Mouse (Mus musculus): Measurements from ENCODE around the gene Bicdl1. TPM values are rescaled to one million over a fixed set of nuclear protein-coding genes. Genes with fewer than 3 reads are reported as not detected.

Bicdl1 gene
- polyA plus RNA-seq, 1 experiment from 2014 or later, result 12.3 TPM

DNA sequence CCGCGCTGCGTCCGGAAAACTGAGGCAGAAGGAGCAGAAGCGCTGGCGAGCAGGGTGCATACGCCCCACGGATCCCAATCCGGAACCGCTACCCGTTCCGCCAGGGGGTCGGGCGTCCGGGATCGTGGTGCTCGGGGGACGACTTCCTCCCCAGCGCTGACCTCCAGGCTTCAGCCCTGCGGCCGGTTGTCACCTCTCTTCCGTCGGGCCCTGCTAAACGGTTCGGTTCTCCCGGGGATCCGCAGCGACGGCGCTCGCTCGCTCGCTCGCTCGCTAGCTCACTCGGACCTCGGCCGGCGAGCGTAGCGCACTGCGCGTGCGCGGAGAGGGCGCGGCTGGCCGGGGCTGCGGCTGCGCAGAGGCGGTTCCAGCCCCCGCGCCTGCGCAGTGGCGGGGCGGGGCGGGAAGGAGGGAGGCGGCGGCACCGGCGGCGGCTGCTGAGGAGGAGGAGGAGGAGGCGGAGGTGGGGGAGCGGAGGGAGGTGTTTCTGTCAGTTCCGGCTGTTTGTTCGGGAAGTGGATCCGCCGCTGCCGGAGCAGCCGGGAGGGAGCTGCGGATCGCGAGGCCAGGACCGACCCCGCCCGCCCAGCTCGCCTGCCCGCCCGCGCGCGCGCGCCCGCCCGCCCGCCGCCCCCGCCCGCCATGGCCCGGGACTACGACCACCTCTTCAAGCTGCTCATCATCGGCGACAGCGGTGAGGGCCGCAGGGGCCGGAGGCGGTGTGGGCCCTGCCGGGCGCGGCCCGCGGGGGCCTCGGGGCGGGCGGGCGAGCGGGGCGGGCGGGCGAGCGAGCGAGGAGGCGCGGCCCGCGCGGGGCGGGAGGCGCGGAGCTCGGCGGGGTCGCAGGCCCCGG, 99.7 kb downstream of the Bicdl1 start, which contains the start of gene Rab35:
Gene Rab35, plus strand, starts transcription at position 404 of the 853 bp plus-strand sequence.
- H3K9me3 ChIP-seq (replicated peaks; ENCODE audit: low read length), result no peaks in the 10 kb centered on the region
- peak within 1 kb of the TSS; percentile 90 for H3K4me2 ChIP-seq (ENCODE audit: low read length)
- peak within 1 kb of the TSS; percentile 87 for H3K4me3 ChIP-seq (replicated peaks; ENCODE audit: low read depth, low read length)
- H3K9ac ChIP-seq (ENCODE audit: low read depth, low read length), result peak within 1 kb of the TSS; percentile 89
- H3K27ac ChIP-seq, result peak within 1 kb of the TSS; percentile 88
- ATAC-seq (replicated peaks; ENCODE audit: low FRiP score, low read depth), result peak; percentile 83
- peaks cover 15% of the 10 kb centered on the region for H3K4me1 ChIP-seq (replicated peaks; ENCODE audit: insufficient read depth, low read length)
- DNase-seq (ENCODE audit: low spot score), result peak; percentile 97
- no peak for TF ChIP-seq CTCF (IDR thresholded peaks at IDR 0.05; ENCODE audit: low read depth)
- under 1% methylated on average over 56 of the region's 125 CpGs for WGBS
- no peaks in the 10 kb centered on the region for H3K36me3 ChIP-seq (ENCODE audit: insufficient read depth, low read length)
- no peaks in the 10 kb centered on the region for H3K27me3 ChIP-seq (ENCODE audit: insufficient read depth, low read length)

DNA sequence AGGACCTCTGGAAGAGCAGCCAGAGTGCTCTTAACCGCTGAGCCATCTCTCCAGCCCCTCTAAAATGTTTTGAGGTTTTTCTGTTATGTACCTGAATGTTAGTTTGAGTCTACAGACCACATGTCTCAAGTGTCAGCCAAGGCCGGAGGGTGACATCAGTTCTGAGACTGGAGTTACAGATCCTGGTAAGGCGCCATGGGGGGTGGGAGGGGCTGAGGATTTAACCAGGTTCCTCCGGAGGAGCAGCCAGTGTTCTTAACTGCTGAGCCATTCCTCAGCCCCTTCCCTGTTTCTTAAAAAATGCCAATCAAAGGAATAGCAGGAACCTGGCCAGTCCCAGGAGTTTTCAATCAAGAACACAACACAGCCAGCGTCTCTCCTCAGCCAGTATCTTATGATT, 101.1 kb downstream of the Bicdl1 start:
- no peak overlapping the region for H3K27ac ChIP-seq
- WGBS, result 46% methylated on average over 5 of the region's 5 CpGs
- no peaks in the 10 kb centered on the region for H3K27me3 ChIP-seq (ENCODE audit: insufficient read depth, low read length)
- no peak overlapping the region for H3K4me2 ChIP-seq (ENCODE audit: low read length)
- peaks cover 15% of the 10 kb centered on the region for H3K4me1 ChIP-seq (replicated peaks; ENCODE audit: insufficient read depth, low read length)
- TF ChIP-seq CTCF (IDR thresholded peaks at IDR 0.05; ENCODE audit: low read depth), result no peak
- no peak for ATAC-seq (replicated peaks; ENCODE audit: low FRiP score, low read depth)
- H3K9ac ChIP-seq (ENCODE audit: low read depth, low read length), result no peak overlapping the region
- no peaks in the 10 kb centered on the region for H3K36me3 ChIP-seq (ENCODE audit: insufficient read depth, low read length)
- H3K9me3 ChIP-seq (replicated peaks; ENCODE audit: low read length), result no peaks in the 10 kb centered on the region
- H3K4me3 ChIP-seq (replicated peaks; ENCODE audit: low read depth, low read length), result no peak overlapping the region
- no peak for DNase-seq (ENCODE audit: low spot score)

DNA sequence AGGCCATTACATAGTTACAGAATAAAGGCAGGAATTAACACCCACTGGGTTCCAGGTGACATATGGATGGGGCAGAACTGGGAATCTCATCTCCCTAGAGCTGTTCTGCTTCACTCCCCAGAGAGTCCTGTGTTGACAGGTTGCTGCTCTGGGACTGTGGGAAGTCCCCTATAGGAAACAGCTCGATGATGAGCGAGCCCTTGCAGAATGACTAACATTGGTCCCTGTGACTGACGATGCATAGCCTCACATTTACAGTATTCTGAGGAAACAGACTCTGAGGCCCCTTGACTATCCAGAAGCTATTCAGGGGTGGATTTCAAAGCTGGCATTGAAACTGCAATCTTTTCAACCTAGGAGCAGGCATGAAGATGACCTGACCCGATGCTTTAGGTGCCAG, 101.7 kb downstream of the Bicdl1 start:
- Histone ChIP-seq H3K4me3 (replicated peaks; ENCODE audit: low read depth, low read length) (no peak overlapping the region), H3K9ac (ENCODE audit: low read depth, low read length) (no peak overlapping the region), H3K9me3 (replicated peaks; ENCODE audit: low read length) (no peaks in the 10 kb centered on the region), H3K27ac (no peak overlapping the region), H3K36me3 (ENCODE audit: insufficient read depth, low read length) (no peaks in the 10 kb centered on the region), H3K4me1 (replicated peaks; ENCODE audit: insufficient read depth, low read length) (peaks cover 15% of the 10 kb centered on the region), H3K27me3 (ENCODE audit: insufficient read depth, low read length) (no peaks in the 10 kb centered on the region), H3K4me2 (ENCODE audit: low read length) (no peak overlapping the region)
- WGBS, result 71% methylated on average over 4 of the region's 4 CpGs
- no peak for TF ChIP-seq CTCF (IDR thresholded peaks at IDR 0.05; ENCODE audit: low read depth)
- ATAC-seq (replicated peaks; ENCODE audit: low FRiP score, low read depth) (no peak), DNase-seq (ENCODE audit: low spot score) (no peak)

DNA sequence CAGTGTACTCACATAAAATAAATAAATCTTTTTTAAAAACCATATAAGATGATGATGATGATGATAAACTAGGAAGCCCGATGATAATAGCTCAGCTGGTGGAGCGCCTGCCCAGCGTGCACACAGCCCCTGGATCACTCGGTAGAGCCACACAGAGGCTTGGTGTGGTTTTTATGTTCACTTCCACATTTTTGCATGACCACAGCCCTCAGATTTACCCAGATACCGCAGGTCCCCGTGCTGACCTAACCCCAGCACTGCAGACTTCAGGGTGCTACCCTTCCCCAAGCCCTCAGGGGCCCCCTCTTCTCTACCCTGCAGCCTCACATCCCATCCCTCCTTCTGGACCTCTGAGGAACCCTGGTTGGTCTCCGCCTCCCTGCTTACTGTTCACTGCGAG, 103.3 kb downstream of the Bicdl1 start:
- DNase-seq (ENCODE audit: low spot score) (no peak), ATAC-seq (replicated peaks; ENCODE audit: low FRiP score, low read depth) (no peak)
- no peaks in the 10 kb centered on the region for H3K9me3 ChIP-seq (replicated peaks; ENCODE audit: low read length)
- no peak overlapping the region for H3K9ac ChIP-seq (ENCODE audit: low read depth, low read length)
- no peak overlapping the region for H3K4me2 ChIP-seq (ENCODE audit: low read length)
- H3K27me3 ChIP-seq (ENCODE audit: insufficient read depth, low read length), result no peaks in the 10 kb centered on the region
- no peak overlapping the region for H3K27ac ChIP-seq
- TF ChIP-seq CTCF (IDR thresholded peaks at IDR 0.05; ENCODE audit: low read depth), result no peak
- peaks cover 14% of the 10 kb centered on the region for H3K4me1 ChIP-seq (replicated peaks; ENCODE audit: insufficient read depth, low read length)
- 69% methylated on average over 8 of the region's 8 CpGs for WGBS
- no peaks in the 10 kb centered on the region for H3K36me3 ChIP-seq (ENCODE audit: insufficient read depth, low read length)
- no peak overlapping the region for H3K4me3 ChIP-seq (replicated peaks; ENCODE audit: low read depth, low read length)

DNA sequence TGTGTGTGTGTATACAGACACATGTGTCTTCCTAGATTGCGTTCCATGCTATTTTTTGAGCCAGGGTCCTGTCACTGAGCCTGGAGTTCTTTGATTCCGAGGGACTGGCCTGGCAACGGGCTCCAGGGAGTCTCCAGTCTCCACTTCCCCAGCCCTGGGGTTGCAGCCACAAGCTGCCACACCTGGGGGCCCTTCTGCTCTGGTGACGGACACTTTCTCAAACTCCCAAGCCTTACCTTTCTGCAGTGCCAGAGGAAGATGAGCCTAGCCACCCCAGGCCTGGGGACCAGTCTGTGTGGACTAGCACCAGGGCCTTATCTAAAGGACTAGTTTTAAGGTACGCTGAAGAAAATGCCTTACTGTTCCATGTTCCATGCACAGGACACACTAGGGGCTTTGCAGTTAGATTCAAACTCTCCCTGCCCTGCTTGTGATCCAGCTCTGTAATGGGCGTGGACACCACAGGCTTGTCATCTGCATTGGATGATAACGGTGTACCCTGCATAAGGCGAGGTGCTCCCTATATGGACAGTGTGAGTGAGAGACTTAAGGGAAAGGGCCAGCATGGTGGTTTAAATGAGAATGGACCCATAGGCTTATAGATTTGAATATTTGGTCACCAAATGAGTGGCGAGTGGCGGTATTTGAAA, 105.1 kb downstream of the Bicdl1 start:
- H3K4me3 ChIP-seq (replicated peaks; ENCODE audit: low read depth, low read length), result no peak overlapping the region
- no peak overlapping the region for H3K4me2 ChIP-seq (ENCODE audit: low read length)
- 88% methylated on average over 10 of the region's 10 CpGs for WGBS
- H3K9me3 ChIP-seq (replicated peaks; ENCODE audit: low read length), result no peaks in the 10 kb centered on the region
- 0 out of 2 replicates have a peak overlapping the region, but pooled peaks have one; percentile 14 for H3K9ac ChIP-seq (ENCODE audit: low read depth, low read length)
- no peak overlapping the region for H3K27ac ChIP-seq
- H3K27me3 ChIP-seq (ENCODE audit: insufficient read depth, low read length), result no peaks in the 10 kb centered on the region
- H3K36me3 ChIP-seq (ENCODE audit: insufficient read depth, low read length), result no peaks in the 10 kb centered on the region
- H3K4me1 ChIP-seq (replicated peaks; ENCODE audit: insufficient read depth, low read length), result 0 out of 2 replicates have a peak, but pooled peaks cover 6% of the 10 kb centered on the region
- no peak for DNase-seq (ENCODE audit: low spot score)
- no peak for TF ChIP-seq CTCF (IDR thresholded peaks at IDR 0.05; ENCODE audit: low read depth)
- no peak for ATAC-seq (replicated peaks; ENCODE audit: low FRiP score, low read depth)

DNA sequence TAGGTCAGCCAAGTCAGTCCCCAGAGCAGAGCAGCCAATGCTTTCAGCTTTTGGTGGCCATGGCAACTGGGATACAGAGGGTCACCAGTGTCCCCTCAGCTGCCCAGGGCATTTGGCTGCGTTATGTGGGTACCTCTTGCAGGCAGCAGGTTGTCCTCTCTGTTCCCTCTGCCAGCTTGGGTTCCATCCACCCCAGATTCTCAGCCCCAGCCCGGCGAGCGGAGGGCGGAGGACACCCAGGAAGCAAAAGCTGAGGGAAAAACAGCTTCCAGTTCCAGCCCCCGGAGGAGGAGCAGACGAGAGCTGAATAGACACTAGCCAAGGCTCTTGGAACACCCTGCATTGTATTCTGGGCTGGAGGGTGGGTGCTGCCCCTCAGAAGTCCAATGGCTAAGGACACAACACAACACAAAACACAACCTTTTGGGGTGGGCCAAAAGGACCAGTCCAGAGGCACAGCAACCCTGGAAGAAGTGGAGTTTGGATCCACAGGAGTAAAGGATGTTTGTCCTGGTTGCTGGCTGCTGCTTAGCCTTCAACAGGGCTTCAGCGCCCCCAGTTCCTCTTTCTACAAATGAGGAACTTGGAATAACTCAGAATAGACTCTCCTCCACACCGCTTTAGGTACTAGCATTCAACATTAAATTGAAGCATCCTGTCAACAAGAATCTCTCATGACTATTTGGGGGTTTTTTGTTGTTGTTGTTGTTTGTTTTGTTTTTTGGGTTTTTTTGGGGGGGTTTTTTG, 107.6 kb downstream of the Bicdl1 start:
- H3K9ac ChIP-seq (ENCODE audit: low read depth, low read length), result no peak overlapping the region
- no peak overlapping the region for H3K27ac ChIP-seq
- H3K4me3 ChIP-seq (replicated peaks; ENCODE audit: low read depth, low read length), result no peak overlapping the region
- H3K36me3 ChIP-seq (ENCODE audit: insufficient read depth, low read length), result peaks cover 22% of the 10 kb centered on the region; the same call in 1 of the 2 replicates
- no peaks in the 10 kb centered on the region for H3K27me3 ChIP-seq (ENCODE audit: insufficient read depth, low read length)
- no peaks in the 10 kb centered on the region for H3K4me1 ChIP-seq (replicated peaks; ENCODE audit: insufficient read depth, low read length)
- ATAC-seq (replicated peaks; ENCODE audit: low FRiP score, low read depth), result no peak
- no peaks in the 10 kb centered on the region for H3K9me3 ChIP-seq (replicated peaks; ENCODE audit: low read length)
- no peak overlapping the region for H3K4me2 ChIP-seq (ENCODE audit: low read length)
- TF ChIP-seq CTCF (IDR thresholded peaks at IDR 0.05; ENCODE audit: low read depth), result no peak
- WGBS, result 79% methylated on average over 9 of the region's 9 CpGs
- DNase-seq (ENCODE audit: low spot score), result no peak

Measured in kidney, postnatal 0 days (tissue).